Mouse (Mus musculus): ENCODE measurements around the gene Baz2b.

DNA sequence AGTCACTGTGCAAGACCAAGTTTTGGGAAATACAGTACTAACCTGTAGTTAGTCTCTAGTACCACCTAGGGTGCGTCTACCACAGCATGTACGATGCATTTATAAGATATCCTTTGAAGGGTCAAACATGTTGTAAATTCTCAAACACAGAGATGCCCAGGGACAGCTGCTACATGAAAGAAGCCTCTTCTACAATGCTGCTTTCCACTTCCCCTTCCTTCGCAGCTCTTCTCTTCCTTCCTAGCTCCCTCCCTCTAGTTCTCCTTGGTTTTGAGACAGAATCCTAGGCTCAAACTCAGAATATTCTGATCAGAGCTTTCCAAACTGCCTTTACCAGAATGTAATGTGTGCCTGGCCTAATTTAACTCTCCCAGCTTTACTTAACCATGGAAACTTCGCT lies 159.8 kb downstream of the Baz2b start:
- TF ChIP-seq CTCF (IDR thresholded peaks at IDR 0.05; ENCODE audit: low read depth) (no peak), EP300 (IDR thresholded peaks at IDR 0.05; ENCODE audit: low read depth) (no peak)

Data from liver, postnatal 0 days (tissue).